Mouse (Mus musculus): ENCODE data around the gene Vac14.

DNA sequence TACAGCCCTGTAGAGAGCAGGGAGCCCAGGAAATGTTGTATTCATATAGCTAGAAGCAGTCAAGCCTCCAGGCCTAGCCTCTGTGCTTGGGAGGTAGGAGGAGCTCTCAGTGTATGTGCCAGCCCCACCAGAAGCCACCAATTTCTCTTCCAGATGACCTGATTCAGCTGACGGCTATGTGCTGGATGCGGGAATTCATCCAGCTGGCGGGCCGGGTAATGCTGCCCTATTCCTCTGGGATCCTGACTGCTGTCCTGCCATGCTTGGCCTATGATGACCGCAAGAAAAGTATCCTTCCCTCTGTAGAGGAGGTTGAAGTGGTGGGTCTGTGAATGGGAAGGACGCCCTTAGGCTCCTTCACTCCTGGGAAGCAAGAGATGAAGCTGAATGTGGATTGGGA, 17.8 kb downstream of the Vac14 start:
- TF ChIP-seq CTCF (IDR thresholded peaks at IDR 0.05; ENCODE audit: low read depth, low read length): no peak
- no peak for TF ChIP-seq POLR2A (IDR thresholded peaks at IDR 0.05; ENCODE audit: insufficient read depth, low read length)

Data from ES-Bruce4 (cell line).